Mouse (Mus musculus) liver, embryonic 16.5 days (tissue): ENCODE data around the gene Cstf3. TPM values are rescaled to one million over a fixed set of nuclear protein-coding genes. Genes with fewer than 3 reads are reported as not detected.
"Not testable (repeated sequence)": the region's sequence is repeated elsewhere in the genome, so short reads cannot be mapped to it uniquely, and the experiment has no call there.

Experiments
- ATAC-seq: fragments of 200-750 bp; cut with Nextera tagmentation; 2 replicates; pipeline ENCODE4 v1.8.0; 2017; ENCODE audit warnings: low read depth, mild to moderate bottlenecking, moderate number of reproducible peaks, moderate library complexity
- H3K27ac ChIP-seq: fragments of 300-500 bp; sonication (generic); 2 replicates; pipeline ENCODE4 v1.5.1; 2014; ENCODE audit warnings: mild to moderate bottlenecking, low read length
- H3K27me3 ChIP-seq: fragments of 300-500 bp; sonication (generic); 2 replicates; pipeline ENCODE4 v1.6.1; 2014; ENCODE audit warnings: low read depth, low read length, mixed read lengths; ENCODE audit not compliant: control insufficient read depth, insufficient read depth
- H3K36me3 ChIP-seq: fragments of 300-500 bp; sonication (generic); 2 replicates; pipeline ENCODE4 v1.6.1; 2014; ENCODE audit warnings: mild to moderate bottlenecking; ENCODE audit not compliant: control insufficient read depth, insufficient read depth
- H3K4me1 ChIP-seq: fragments of 300-500 bp; sonication (generic); 2 replicates; pipeline ENCODE4 v1.6.1; 2014; ENCODE audit warnings: low read depth, low read length, mixed read lengths; ENCODE audit not compliant: control insufficient read depth
- H3K4me2 ChIP-seq: fragments of 300-500 bp; sonication (generic); 2 replicates; pipeline ENCODE4 v1.6.1; 2014; ENCODE audit warnings: low read depth, low read length, mixed read lengths
- H3K4me3 ChIP-seq: fragments of 300-500 bp; sonication (generic); 2 replicates; pipeline ENCODE4 v1.5.1; 2014; ENCODE audit warnings: low read depth, mild to moderate bottlenecking, low read length
- H3K9ac ChIP-seq: fragments of 300-500 bp; sonication (generic); 2 replicates; pipeline ENCODE4 v1.6.1; 2014; ENCODE audit warnings: low read depth, low read length
- H3K9me3 ChIP-seq: fragments of 300-500 bp; sonication (generic); replicated peaks from 2 replicates; pipeline ENCODE4 v1.6.1; 2016; ENCODE audit warnings: low read length; ENCODE audit not compliant: control insufficient read depth
- WGBS: fragments of 180-500 bp; shearing (Covaris S2); extraction: QIAGEN DNeasy Blood & Tissue Kit; methylation state at CpG from one replicate; pipeline ENCODE4 v1.1.7; 2014; ENCODE audit not compliant: insufficient replicate concordance; 5-methylcytosine and 5-hydroxymethylcytosine counted together
- polyA plus RNA-seq: library from polyadenylated mRNA; unstranded; fragments of >200 nt; fragmentation: Nextera tagmentation; extraction: Ambion mirVana; gene quantifications from 2 replicates; pipeline ENCODE4 v1.2.1, GENCODE M21; 2015

Cstf3 gene
- polyA plus RNA-seq, result 21.9 and 24.4 TPM in 2 replicates

DNA sequence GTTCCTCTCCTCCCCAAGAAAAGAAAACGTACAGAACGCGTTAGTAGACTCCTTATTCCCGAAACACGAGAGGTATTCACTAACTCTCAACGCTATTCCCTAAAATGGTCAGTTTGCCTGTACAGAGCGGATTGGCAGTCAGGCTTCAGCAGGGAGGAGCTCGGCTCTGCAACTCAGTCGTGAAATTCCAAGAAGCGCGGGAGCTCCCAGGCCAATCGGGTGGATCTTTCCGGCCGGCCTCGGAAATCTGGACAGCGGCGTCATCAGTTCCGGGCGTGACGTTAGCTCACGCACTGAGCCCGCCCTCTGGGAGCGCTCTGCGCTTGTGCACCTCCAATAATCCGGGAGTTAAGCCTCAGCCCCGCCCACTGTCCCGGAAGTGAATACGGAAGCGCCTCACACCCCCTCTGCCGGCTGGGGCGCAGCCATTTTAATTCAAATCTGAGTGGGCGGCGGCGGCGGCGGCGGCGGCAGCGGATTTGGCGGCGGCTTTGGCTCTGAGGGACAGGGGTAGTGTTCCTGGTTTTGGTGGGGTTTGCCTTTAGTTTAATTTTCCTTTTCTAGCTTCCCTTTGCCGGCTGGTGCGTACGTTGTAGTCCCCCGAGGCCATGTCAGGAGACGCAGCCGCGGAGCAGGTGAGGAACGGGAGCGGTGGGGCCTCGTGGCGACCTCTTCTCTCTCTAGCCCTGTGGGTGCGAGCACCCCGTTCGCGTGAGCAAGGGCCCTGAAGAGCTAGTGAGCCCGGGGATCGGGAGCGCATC, at the start of gene Cstf3:
TSS of gene Cstf3 (plus strand) at position 456 of the 761 bp plus-strand sequence.
- H3K27ac ChIP-seq, result peak within 1 kb of the TSS; percentile 89
- ATAC-seq, result peak; percentile 99
- H3K36me3 ChIP-seq, result no peaks in the 10 kb centered on the region
- no peaks in the 10 kb centered on the region for H3K9me3 ChIP-seq
- under 1% methylated on average over 59 of the region's 59 CpGs for whole genome bisulfite sequencing
- peak within 1 kb of the TSS; percentile 93 for H3K9ac ChIP-seq
- H3K4me3 ChIP-seq, result peak within 1 kb of the TSS; percentile 99
- no peaks in the 10 kb centered on the region for H3K27me3 ChIP-seq
- peak within 1 kb of the TSS; percentile 84 for H3K4me2 ChIP-seq
- peaks cover 17% of the 10 kb centered on the region for H3K4me1 ChIP-seq

DNA sequence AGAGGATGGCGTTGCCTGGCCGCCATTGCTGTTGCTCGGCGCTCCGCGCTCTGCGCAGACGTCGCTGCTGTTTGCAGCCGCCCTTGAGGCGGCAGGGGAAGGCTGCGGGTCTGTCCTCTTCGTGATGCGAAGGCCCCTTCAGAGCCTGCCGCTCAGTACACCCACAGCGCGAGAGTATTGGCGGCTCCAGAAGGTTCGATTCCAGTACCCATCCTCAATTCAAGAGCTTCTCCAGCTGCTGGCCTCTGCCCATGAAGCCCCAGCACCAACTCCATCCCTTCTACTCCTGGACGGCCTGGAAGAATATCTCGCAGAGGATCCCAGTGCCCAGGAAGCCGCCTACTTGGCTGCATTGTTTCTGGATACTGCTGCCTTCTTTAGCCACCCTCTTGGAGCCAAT, 33.6 kb upstream of the Cstf3 start:
- not testable (repeated sequence) for H3K36me3 ChIP-seq, H3K4me2 ChIP-seq, H3K27ac ChIP-seq, ATAC-seq, H3K9ac ChIP-seq, H3K4me3 ChIP-seq, H3K27me3 ChIP-seq, H3K4me1 ChIP-seq, H3K9me3 ChIP-seq
- WGBS, result 79% methylated on average over 22 of the region's 22 CpGs

DNA sequence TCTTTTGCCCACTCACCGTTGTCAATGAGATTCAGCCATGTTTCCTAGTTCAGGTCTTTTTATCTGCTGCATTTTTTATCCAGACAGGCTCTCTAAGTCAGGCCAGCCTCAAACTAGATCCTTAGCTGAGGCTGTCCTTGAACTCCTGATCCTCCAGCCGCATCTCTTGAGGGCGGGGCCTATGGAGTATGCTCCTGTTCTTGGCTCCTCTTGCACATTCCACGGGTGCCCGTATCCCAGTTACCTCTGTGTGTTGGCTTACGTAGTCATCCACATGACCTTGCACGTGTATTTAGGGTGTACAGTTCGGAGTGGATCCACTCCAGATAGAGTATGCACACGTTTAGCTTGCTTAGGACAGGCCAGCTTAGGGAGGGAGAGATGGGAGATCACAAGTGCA, 32.6 kb upstream of the Cstf3 start:
- no peak for ATAC-seq
- no peak overlapping the region for H3K4me2 ChIP-seq
- WGBS, result 68% methylated on average over 9 of the region's 9 CpGs
- no peak overlapping the region for H3K4me3 ChIP-seq
- no peaks in the 10 kb centered on the region for H3K9me3 ChIP-seq
- H3K36me3 ChIP-seq, result no peaks in the 10 kb centered on the region
- H3K9ac ChIP-seq, result no peak overlapping the region
- no peaks in the 10 kb centered on the region for H3K27me3 ChIP-seq
- H3K4me1 ChIP-seq, result no peaks in the 10 kb centered on the region
- H3K27ac ChIP-seq, result no peak overlapping the region

DNA sequence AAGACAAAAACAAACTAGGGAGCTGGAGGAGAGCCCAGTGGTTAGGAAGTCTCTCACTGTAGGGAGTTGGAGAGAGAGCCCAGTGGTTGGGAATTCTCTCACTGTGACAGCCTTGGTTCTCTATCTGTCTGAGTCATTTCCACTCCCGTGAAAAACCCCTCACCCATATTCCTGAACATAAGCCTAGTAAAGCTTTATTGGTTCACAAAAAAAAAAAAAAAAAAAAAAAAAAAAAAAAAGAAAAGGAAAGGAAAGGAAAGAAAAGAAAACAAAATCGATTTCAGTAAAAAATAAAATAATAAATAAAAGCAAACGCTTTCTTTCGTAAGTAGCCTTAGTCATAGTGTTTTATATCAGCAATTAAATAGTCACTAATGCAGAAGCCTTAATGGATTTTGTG, 32.0 kb upstream of the Cstf3 start:
- H3K27ac ChIP-seq, result no peak overlapping the region
- H3K9ac ChIP-seq, result no peak overlapping the region
- H3K9me3 ChIP-seq, result no peaks in the 10 kb centered on the region
- H3K4me1 ChIP-seq, result no peaks in the 10 kb centered on the region
- no peak overlapping the region for H3K4me3 ChIP-seq
- ATAC-seq, result no peak
- H3K4me2 ChIP-seq, result no peak overlapping the region
- H3K27me3 ChIP-seq, result no peaks in the 10 kb centered on the region
- no peaks in the 10 kb centered on the region for H3K36me3 ChIP-seq
- WGBS, result 65% methylated on average over 4 of the region's 4 CpGs

DNA sequence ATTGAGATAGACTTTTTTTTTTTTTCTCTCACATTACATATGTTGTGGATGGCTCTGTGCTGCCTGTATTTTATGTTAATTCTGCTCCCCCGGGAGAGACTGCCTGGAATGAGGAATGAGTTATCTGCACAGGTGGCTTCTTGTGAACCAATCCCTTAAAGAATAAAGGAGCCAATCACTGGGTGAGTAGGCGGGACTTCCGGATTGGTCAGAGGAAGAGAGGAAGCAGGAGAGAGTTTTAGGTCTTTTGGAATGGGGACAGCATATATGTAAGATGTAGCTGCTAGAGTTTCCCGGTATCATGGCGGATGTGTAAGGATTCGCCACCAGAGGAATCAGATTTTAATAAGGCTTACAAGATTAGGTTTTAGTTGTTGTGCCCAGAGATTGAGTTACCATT, 31.4 kb upstream of the Cstf3 start:
- Histone ChIP-seq H3K9me3 (no peaks in the 10 kb centered on the region), H3K4me2 (no peak overlapping the region), H3K4me3 (no peak overlapping the region), H3K9ac (no peak overlapping the region), H3K4me1 (no peaks in the 10 kb centered on the region), H3K27me3 (no peaks in the 10 kb centered on the region), H3K36me3 (no peaks in the 10 kb centered on the region), H3K27ac (no peak overlapping the region)
- no peak for ATAC-seq
- 62% methylated on average over 6 of the region's 6 CpGs for WGBS

DNA sequence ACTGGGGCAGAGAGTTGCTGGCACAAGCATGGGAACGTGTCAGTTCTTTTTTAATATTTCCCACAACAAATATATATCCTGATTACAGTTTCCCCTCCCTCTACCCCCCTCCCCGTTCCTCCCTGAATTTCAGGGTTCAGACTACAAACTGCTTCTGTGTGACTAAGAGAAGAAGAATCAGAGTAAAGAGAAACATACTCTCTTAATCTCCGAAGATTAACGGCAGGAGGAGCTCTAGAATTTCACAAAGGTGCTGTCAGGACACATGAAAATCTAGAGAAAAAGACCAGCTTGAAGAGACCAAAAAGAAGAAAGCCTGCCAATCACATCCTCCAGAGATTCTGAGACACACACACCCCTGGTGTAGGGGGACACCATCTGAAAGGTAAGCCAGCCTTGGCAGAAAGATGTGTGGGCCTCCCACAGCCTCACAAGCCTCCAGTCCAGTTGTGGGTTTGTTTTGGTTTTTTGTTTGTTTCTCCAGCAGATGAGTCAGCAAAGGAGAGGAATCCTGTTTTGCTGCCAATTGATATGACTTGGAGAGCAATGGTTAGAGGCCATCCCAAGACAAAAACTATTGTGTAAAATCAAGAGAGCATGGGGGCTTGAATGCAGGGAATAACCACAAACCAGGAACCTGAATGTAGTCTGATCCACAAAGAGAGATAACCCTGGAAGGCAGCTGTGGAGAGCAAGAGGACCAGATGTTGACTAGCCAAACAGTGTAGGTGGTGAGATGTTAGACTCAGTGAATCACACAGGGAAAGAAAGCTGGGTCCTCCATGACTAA, 30.5 kb upstream of the Cstf3 start:
- H3K9ac ChIP-seq, result no peak overlapping the region
- no peaks in the 10 kb centered on the region for H3K36me3 ChIP-seq
- WGBS, result 47% methylated on average over 4 of the region's 4 CpGs
- H3K9me3 ChIP-seq, result no peaks in the 10 kb centered on the region
- ATAC-seq, result no peak
- no peaks in the 10 kb centered on the region for H3K27me3 ChIP-seq
- no peak overlapping the region for H3K27ac ChIP-seq
- H3K4me3 ChIP-seq, result no peak overlapping the region
- no peak overlapping the region for H3K4me2 ChIP-seq
- H3K4me1 ChIP-seq, result no peaks in the 10 kb centered on the region

DNA sequence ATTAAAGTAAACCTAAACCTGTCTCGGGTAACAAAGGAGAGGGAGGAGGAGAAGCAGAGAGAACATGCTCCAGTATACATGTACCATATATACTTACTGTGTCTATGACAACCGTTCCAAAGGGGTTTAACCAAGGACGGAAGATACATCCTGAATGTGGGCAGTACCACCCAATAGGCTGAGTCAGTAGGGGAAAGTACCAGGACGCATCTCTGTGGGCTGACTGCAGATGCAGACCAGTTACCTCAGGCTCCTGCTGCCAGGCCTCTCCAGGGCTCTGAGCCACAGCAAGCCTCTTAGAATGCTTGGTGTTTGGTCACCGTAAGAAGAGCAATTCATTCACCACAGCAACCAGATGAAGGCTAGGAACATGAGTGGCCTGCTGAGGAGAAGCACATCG, 28.9 kb upstream of the Cstf3 start:
- H3K27ac ChIP-seq, result no peak overlapping the region
- 69% methylated on average over 6 of the region's 6 CpGs for WGBS

DNA sequence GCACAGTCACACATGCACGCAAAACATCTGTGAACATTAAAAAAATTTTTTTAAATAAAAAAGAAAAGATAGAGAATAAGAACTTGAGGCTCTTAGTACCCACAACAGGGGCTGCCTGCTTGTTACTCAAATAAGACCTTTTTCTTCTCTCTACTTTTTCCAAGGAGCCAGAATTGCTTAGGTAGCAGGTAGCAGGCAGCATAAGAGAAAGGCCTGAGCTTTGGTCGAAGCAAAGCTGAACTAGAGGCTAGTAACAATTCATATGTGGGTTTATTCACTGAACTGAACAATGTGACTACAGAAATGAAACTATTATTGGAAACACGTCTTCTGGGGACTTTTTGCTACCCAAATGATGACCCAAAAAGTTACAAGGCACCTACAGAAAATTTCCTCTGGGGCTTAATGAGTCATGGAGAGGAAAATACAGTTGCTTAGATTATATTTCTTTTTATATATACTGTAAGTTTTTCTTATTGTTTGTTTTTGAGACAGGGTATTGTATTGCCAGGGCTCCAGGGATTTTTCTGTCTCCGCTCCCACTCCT, 28.3 kb upstream of the Cstf3 start:
- Histone ChIP-seq H3K27ac (no peak overlapping the region), H3K9ac (no peak overlapping the region), H3K9me3 (no peaks in the 10 kb centered on the region), H3K36me3 (no peaks in the 10 kb centered on the region), H3K4me3 (no peak overlapping the region), H3K27me3 (no peaks in the 10 kb centered on the region), H3K4me1 (no peaks in the 10 kb centered on the region), H3K4me2 (no peak overlapping the region)
- WGBS, result 63% methylated on average over 4 of the region's 4 CpGs
- ATAC-seq, result no peak

More for the DNA sequence above, 28.9 kb upstream of the Cstf3 start:
- Histone ChIP-seq H3K4me2 (no peak overlapping the region), H3K9ac (no peak overlapping the region), H3K4me3 (no peak overlapping the region), H3K27me3 (no peaks in the 10 kb centered on the region), H3K9me3 (no peaks in the 10 kb centered on the region), H3K36me3 (no peaks in the 10 kb centered on the region), H3K4me1 (no peaks in the 10 kb centered on the region)
- ATAC-seq, result no peak

DNA sequence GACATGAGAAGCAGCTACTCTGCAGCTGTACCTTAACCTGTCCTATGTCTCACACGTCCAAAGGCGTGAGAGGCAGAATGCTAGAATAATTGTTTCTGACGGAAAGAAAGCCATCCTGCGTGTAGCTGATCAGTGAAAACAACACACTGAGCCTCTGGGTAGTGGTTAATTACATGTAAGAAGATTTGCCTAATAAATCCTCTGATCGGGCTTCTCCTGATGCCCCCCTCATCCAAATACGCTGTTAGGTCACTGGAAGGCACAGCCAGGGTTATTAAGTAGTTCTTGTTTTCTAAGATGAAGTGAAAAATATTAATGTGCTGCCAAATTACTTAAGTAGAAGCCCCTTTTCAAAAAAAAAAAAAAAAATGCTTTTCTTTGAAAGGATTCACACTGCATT, 18.3 kb upstream of the Cstf3 start:
- 73% methylated on average over 6 of the region's 6 CpGs for WGBS

More for the DNA sequence above, 18.3 kb upstream of the Cstf3 start:
- Histone ChIP-seq H3K4me3 (no peak overlapping the region), H3K36me3 (no peaks in the 10 kb centered on the region), H3K27me3 (no peaks in the 10 kb centered on the region), H3K9me3 (no peaks in the 10 kb centered on the region), H3K27ac (no peak overlapping the region), H3K4me2 (no peak overlapping the region), H3K9ac (no peak overlapping the region), H3K4me1 (no peaks in the 10 kb centered on the region)
- no peak for ATAC-seq
